Mouse (Mus musculus): ENCODE results near the gene Olfr1387. TPM values are rescaled to one million over a fixed set of nuclear protein-coding genes. Genes with fewer than 3 reads are reported as not detected.

The Olfr1387 gene
- not detected for polyA plus RNA-seq (2015; fragmentation: Illumina TruSeq; extraction: RNeasy Lipid Tissue Mini Kit (QIAGEN cat#74804); ENCODE audit: insufficient read depth, low replicate concordance)

GRCm38 (mm10) chr11:49455043-49455442, at the start of gene Olfr1387:
TSS of gene Olfr1387 (plus strand) at chr11:49455343.

GRCm38 (mm10) chr11:49422767-49423166, 32.4 kb upstream of the Olfr1387 start, which contains the start of gene Olfr1389:
TSS of gene Olfr1389 (plus strand) at chr11:49423067.

GRCm38 (mm10) chr11:49436411-49436810, 18.7 kb upstream of the Olfr1387 start, which contains the start of gene Olfr1388:
TSS of gene Olfr1388 (plus strand) at chr11:49436624.

GRCm38 (mm10) chr11:49464746-49465145, 9.6 kb downstream of the Olfr1387 start, which contains the start of gene Olfr1386:
TSS of gene Olfr1386 (plus strand) at chr11:49465046.

GRCm38 (mm10) chr11:49488770-49489169, 33.6 kb downstream of the Olfr1387 start, which contains the start of gene Olfr1385:
TSS of gene Olfr1385 (plus strand) at chr11:49489070.

Other genes starting within 250 kb of the Olfr1387 start
- 120 TPM for gene Mgat1, start 211.2 kb upstream of the Olfr1387 start, polyA plus RNA-seq (2015; fragmentation: Illumina TruSeq; extraction: RNeasy Lipid Tissue Mini Kit (QIAGEN cat#74804); ENCODE audit: insufficient read depth, low replicate concordance)
- 0.17 TPM for gene Olfr1393, start 177.0 kb upstream of the Olfr1387 start, polyA plus RNA-seq (2015; fragmentation: Illumina TruSeq; extraction: RNeasy Lipid Tissue Mini Kit (QIAGEN cat#74804); ENCODE audit: insufficient read depth, low replicate concordance)
- gene Olfr1392, start 170.1 kb upstream of the Olfr1387 start, polyA plus RNA-seq (2015; fragmentation: Illumina TruSeq; extraction: RNeasy Lipid Tissue Mini Kit (QIAGEN cat#74804); ENCODE audit: insufficient read depth, low replicate concordance), result 0.17 TPM
- gene Olfr10, start 150.6 kb upstream of the Olfr1387 start, polyA plus RNA-seq (2015; fragmentation: Illumina TruSeq; extraction: RNeasy Lipid Tissue Mini Kit (QIAGEN cat#74804); ENCODE audit: insufficient read depth, low replicate concordance), result not detected
- gene Olfr1391, start 132.6 kb upstream of the Olfr1387 start, polyA plus RNA-seq (2015; fragmentation: Illumina TruSeq; extraction: RNeasy Lipid Tissue Mini Kit (QIAGEN cat#74804); ENCODE audit: insufficient read depth, low replicate concordance), result not detected
- gene Olfr1390, start 120.2 kb upstream of the Olfr1387 start, polyA plus RNA-seq (2015; fragmentation: Illumina TruSeq; extraction: RNeasy Lipid Tissue Mini Kit (QIAGEN cat#74804); ENCODE audit: insufficient read depth, low replicate concordance), result not detected
- gene Olfr1389, start 32.3 kb upstream of the Olfr1387 start, polyA plus RNA-seq (2015; fragmentation: Illumina TruSeq; extraction: RNeasy Lipid Tissue Mini Kit (QIAGEN cat#74804); ENCODE audit: insufficient read depth, low replicate concordance), result not detected
- gene Olfr1388, start 18.7 kb upstream of the Olfr1387 start, polyA plus RNA-seq (2015; fragmentation: Illumina TruSeq; extraction: RNeasy Lipid Tissue Mini Kit (QIAGEN cat#74804); ENCODE audit: insufficient read depth, low replicate concordance), result 0.43 TPM
- gene Olfr1386, start 9.7 kb downstream of the Olfr1387 start, polyA plus RNA-seq (2015; fragmentation: Illumina TruSeq; extraction: RNeasy Lipid Tissue Mini Kit (QIAGEN cat#74804); ENCODE audit: insufficient read depth, low replicate concordance), result not detected
- not detected for gene Olfr1385, start 33.7 kb downstream of the Olfr1387 start, polyA plus RNA-seq (2015; fragmentation: Illumina TruSeq; extraction: RNeasy Lipid Tissue Mini Kit (QIAGEN cat#74804); ENCODE audit: insufficient read depth, low replicate concordance)
- not detected for gene Olfr1384, start 51.4 kb downstream of the Olfr1387 start, polyA plus RNA-seq (2015; fragmentation: Illumina TruSeq; extraction: RNeasy Lipid Tissue Mini Kit (QIAGEN cat#74804); ENCODE audit: insufficient read depth, low replicate concordance)
- not detected for gene Olfr1383, start 64.3 kb downstream of the Olfr1387 start, polyA plus RNA-seq (2015; fragmentation: Illumina TruSeq; extraction: RNeasy Lipid Tissue Mini Kit (QIAGEN cat#74804); ENCODE audit: insufficient read depth, low replicate concordance)
- gene Olfr1382, start 72.9 kb downstream of the Olfr1387 start, polyA plus RNA-seq (2015; fragmentation: Illumina TruSeq; extraction: RNeasy Lipid Tissue Mini Kit (QIAGEN cat#74804); ENCODE audit: insufficient read depth, low replicate concordance), result not detected
- gene Olfr1381, start 88.1 kb downstream of the Olfr1387 start, polyA plus RNA-seq (2015; fragmentation: Illumina TruSeq; extraction: RNeasy Lipid Tissue Mini Kit (QIAGEN cat#74804); ENCODE audit: insufficient read depth, low replicate concordance), result not detected
- not detected for gene Olfr1380, start 101.5 kb downstream of the Olfr1387 start, polyA plus RNA-seq (2015; fragmentation: Illumina TruSeq; extraction: RNeasy Lipid Tissue Mini Kit (QIAGEN cat#74804); ENCODE audit: insufficient read depth, low replicate concordance)
- gene Flt4, start 153.9 kb downstream of the Olfr1387 start, polyA plus RNA-seq (2015; fragmentation: Illumina TruSeq; extraction: RNeasy Lipid Tissue Mini Kit (QIAGEN cat#74804); ENCODE audit: insufficient read depth, low replicate concordance), result 3.9 TPM
- gene Scgb3a1, start 208.3 kb downstream of the Olfr1387 start, polyA plus RNA-seq (2015; fragmentation: Illumina TruSeq; extraction: RNeasy Lipid Tissue Mini Kit (QIAGEN cat#74804); ENCODE audit: insufficient read depth, low replicate concordance), result not detected